Mouse (Mus musculus): Measurements from ENCODE around the gene Hhat. TPM values are rescaled to one million over a fixed set of nuclear protein-coding genes. Genes with fewer than 3 reads are reported as not detected.

The Hhat gene
- total and polyA plus RNA-seq, 2 experiments from 2014 or later = 3.5 to 5.4 TPM

DNA sequence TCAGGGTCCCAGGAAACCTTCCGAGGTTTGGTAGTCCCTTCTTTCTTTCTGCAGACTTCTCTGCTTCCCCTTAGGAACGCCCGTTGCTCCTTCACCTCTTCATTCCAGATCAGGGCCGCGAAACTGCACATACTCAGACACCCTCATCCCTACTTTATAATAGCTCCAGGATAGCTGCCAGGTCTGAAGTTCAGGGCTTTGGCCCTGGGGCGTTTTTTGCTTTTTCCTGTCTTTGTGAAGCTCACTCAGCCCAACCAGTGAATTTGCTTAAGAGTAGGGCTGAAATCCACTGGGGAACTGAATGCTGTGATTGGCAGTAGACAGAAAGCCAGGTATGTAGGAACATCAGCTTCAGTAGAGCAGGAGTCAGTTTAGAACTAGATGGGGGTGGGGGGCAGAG is 293.5 kb downstream of the Hhat start:
- no peak for TF ChIP-seq CTCF (IDR thresholded peaks at IDR 0.05; ENCODE audit: low read depth)
- WGBS = 67% methylated on average over 6 of the region's 6 CpGs
- DNase-seq (ENCODE audit: low spot score) = no peak

GRCm38 (mm10) chr1:192476704-192477103 is 294.3 kb downstream of the Hhat start:
- ATAC-seq (no peak), DNase-seq (ENCODE audit: low spot score) (no peak)
- Histone ChIP-seq H3K36me3 (ENCODE audit: insufficient read depth, low read length) (no peaks in the 10 kb centered on the region), H3K4me1 (ENCODE audit: insufficient read depth, low read length) (no peaks in the 10 kb centered on the region), H3K27me3 (ENCODE audit: insufficient read depth, low read length) (no peaks in the 10 kb centered on the region), H3K27ac (no peak overlapping the region), H3K4me3 (ENCODE audit: low read length) (no peak overlapping the region), H3K9ac (replicated peaks; ENCODE audit: low read length) (no peak overlapping the region), H3K9me3 (ENCODE audit: low read length) (no peaks in the 10 kb centered on the region), H3K4me2 (ENCODE audit: low read depth, low read length) (no peak overlapping the region)
- 70% methylated on average over 7 of the region's 7 CpGs for WGBS
- TF ChIP-seq CTCF (IDR thresholded peaks at IDR 0.05; ENCODE audit: low read depth) = no peak

More for the DNA sequence above, 293.5 kb downstream of the Hhat start:
- H3K36me3 ChIP-seq (ENCODE audit: insufficient read depth, low read length) = no peaks in the 10 kb centered on the region
- H3K4me3 ChIP-seq (ENCODE audit: low read length) = no peak overlapping the region
- H3K27ac ChIP-seq = no peak overlapping the region
- no peak overlapping the region for H3K4me2 ChIP-seq (ENCODE audit: low read depth, low read length)
- H3K27me3 ChIP-seq (ENCODE audit: insufficient read depth, low read length) = no peaks in the 10 kb centered on the region
- no peaks in the 10 kb centered on the region for H3K4me1 ChIP-seq (ENCODE audit: insufficient read depth, low read length)
- no peak for ATAC-seq
- H3K9me3 ChIP-seq (ENCODE audit: low read length) = no peaks in the 10 kb centered on the region
- H3K9ac ChIP-seq (replicated peaks; ENCODE audit: low read length) = no peak overlapping the region

- Histone ChIP-seq H3K4me3 (ENCODE audit: low read length) (no peak overlapping the region), H3K27me3 (ENCODE audit: insufficient read depth, low read length) (no peaks in the 10 kb centered on the region), H3K4me2 (ENCODE audit: low read depth, low read length) (no peak overlapping the region), H3K9ac (replicated peaks; ENCODE audit: low read length) (no peak overlapping the region), H3K4me1 (ENCODE audit: insufficient read depth, low read length) (no peaks in the 10 kb centered on the region), H3K9me3 (ENCODE audit: low read length) (no peaks in the 10 kb centered on the region), H3K36me3 (ENCODE audit: insufficient read depth, low read length) (no peaks in the 10 kb centered on the region), H3K27ac (no peak overlapping the region)
- ATAC-seq (no peak), DNase-seq (ENCODE audit: low spot score) (no peak)
- WGBS = 88% methylated on average over 6 of the region's 6 CpGs
- TF ChIP-seq CTCF (IDR thresholded peaks at IDR 0.05; ENCODE audit: low read depth) = no peak
Observed at GRCm38 (mm10) chr1:192473134-192473533, 297.9 kb downstream of the Hhat start.

DNA sequence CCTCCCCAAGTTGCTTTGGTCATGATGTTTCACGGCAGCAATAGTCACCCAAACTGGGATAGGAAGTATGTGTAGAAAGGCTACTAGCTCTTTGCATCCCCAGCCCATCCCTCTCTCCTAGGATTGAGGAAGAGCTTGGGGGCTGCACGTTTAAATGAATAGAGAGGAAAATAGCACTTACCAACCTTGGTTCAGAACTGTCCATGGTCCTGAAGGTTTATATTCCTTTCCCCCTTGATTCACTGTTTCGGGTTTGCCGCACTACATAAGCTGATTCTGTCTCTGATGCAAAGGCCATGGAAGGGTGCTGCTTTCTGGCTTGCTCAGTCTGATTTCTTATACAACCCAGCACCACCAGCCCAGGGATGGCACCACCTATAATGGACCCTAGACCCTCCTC is 298.7 kb downstream of the Hhat start:
- no peak overlapping the region for H3K4me3 ChIP-seq (ENCODE audit: low read length)
- H3K27me3 ChIP-seq (ENCODE audit: insufficient read depth, low read length) = no peaks in the 10 kb centered on the region
- H3K9me3 ChIP-seq (ENCODE audit: low read length) = no peaks in the 10 kb centered on the region
- WGBS = 65% methylated on average over 4 of the region's 4 CpGs
- ATAC-seq (no peak), DNase-seq (ENCODE audit: low spot score) (no peak)
- H3K27ac ChIP-seq = no peak overlapping the region
- no peak overlapping the region for H3K4me2 ChIP-seq (ENCODE audit: low read depth, low read length)
- H3K4me1 ChIP-seq (ENCODE audit: insufficient read depth, low read length) = no peaks in the 10 kb centered on the region
- no peaks in the 10 kb centered on the region for H3K36me3 ChIP-seq (ENCODE audit: insufficient read depth, low read length)
- no peak overlapping the region for H3K9ac ChIP-seq (replicated peaks; ENCODE audit: low read length)
- no peak for TF ChIP-seq CTCF (IDR thresholded peaks at IDR 0.05; ENCODE audit: low read depth)

GRCm38 (mm10) chr1:192463732-192464131 is 307.3 kb downstream of the Hhat start:
- Histone ChIP-seq H3K27ac (no peak overlapping the region), H3K9ac (replicated peaks; ENCODE audit: low read length) (no peak overlapping the region), H3K4me1 (ENCODE audit: insufficient read depth, low read length) (no peaks in the 10 kb centered on the region), H3K27me3 (ENCODE audit: insufficient read depth, low read length) (no peaks in the 10 kb centered on the region), H3K9me3 (ENCODE audit: low read length) (no peaks in the 10 kb centered on the region), H3K4me2 (ENCODE audit: low read depth, low read length) (no peak overlapping the region), H3K36me3 (ENCODE audit: insufficient read depth, low read length) (no peaks in the 10 kb centered on the region), H3K4me3 (ENCODE audit: low read length) (no peak overlapping the region)
- DNase-seq (ENCODE audit: low spot score) = no peak
- ATAC-seq = no peak
- no peak for TF ChIP-seq CTCF (IDR thresholded peaks at IDR 0.05; ENCODE audit: low read depth)
- 82% methylated on average over 4 of the region's 4 CpGs for WGBS

GRCm38 (mm10) chr1:192457526-192458206 is 313.4 kb downstream of the Hhat start:
- Histone ChIP-seq H3K4me2 (ENCODE audit: low read depth, low read length) (no peak overlapping the region), H3K4me1 (ENCODE audit: insufficient read depth, low read length) (no peaks in the 10 kb centered on the region), H3K27ac (no peak overlapping the region), H3K9ac (replicated peaks; ENCODE audit: low read length) (no peak overlapping the region), H3K9me3 (ENCODE audit: low read length) (no peaks in the 10 kb centered on the region), H3K36me3 (ENCODE audit: insufficient read depth, low read length) (no peaks in the 10 kb centered on the region), H3K27me3 (ENCODE audit: insufficient read depth, low read length) (no peaks in the 10 kb centered on the region), H3K4me3 (ENCODE audit: low read length) (no peak overlapping the region)
- WGBS = 67% methylated on average over 6 of the region's 6 CpGs
- no peak for TF ChIP-seq CTCF (IDR thresholded peaks at IDR 0.05; ENCODE audit: low read depth)
- ATAC-seq (no peak), DNase-seq (ENCODE audit: low spot score) (peak; percentile 45)

DNA sequence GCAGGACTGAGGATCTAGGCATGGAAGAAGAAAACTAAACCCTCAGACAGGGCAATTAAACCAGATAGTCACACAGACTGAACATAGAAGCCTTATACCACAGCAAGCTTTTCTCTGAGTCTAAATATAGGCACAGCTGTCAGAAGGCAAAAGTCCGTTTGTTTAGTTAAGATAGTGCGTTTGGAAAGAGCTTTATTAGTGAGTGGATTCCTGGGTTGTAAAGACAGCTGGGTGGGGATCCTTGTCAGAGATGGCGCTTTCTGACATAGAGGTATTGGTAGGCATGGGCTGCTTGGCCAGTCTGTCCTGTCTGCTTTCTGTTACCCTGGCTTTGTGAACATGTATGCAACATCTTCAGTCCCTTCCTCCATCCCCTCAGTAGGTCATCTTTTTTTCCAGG is 314.0 kb downstream of the Hhat start:
- Histone ChIP-seq H3K4me1 (ENCODE audit: insufficient read depth, low read length) (0 out of 2 replicates have a peak, but pooled peaks cover under 1% of the 10 kb centered on the region), H3K9ac (replicated peaks; ENCODE audit: low read length) (no peak overlapping the region), H3K36me3 (ENCODE audit: insufficient read depth, low read length) (no peaks in the 10 kb centered on the region), H3K4me3 (ENCODE audit: low read length) (no peak overlapping the region), H3K9me3 (ENCODE audit: low read length) (no peaks in the 10 kb centered on the region), H3K27me3 (ENCODE audit: insufficient read depth, low read length) (no peaks in the 10 kb centered on the region), H3K4me2 (ENCODE audit: low read depth, low read length) (no peak overlapping the region), H3K27ac (no peak overlapping the region)
- 53% methylated on average over 3 of the region's 3 CpGs for WGBS
- DNase-seq (ENCODE audit: low spot score) (no peak), ATAC-seq (no peak)
- TF ChIP-seq CTCF (IDR thresholded peaks at IDR 0.05; ENCODE audit: low read depth) = no peak
